Mouse (Mus musculus) myocyte (in vitro differentiated cells): ENCODE results near the gene Acot6. TPM values are rescaled to one million over a fixed set of nuclear protein-coding genes. Genes with fewer than 3 reads are reported as not detected.
A peak's percentile ranks its signal among the peaks of the same experiment; 100 is the strongest.
"Not testable (repeated sequence)": the region's sequence is repeated elsewhere in the genome, so short reads cannot be mapped to it uniquely, and the experiment has no call there.

Source experiments
- H3K27me3 ChIP-seq: one replicate; pipeline ENCODE4 v1.6.1; 2011; ENCODE audit not compliant: control insufficient read depth, insufficient read depth, insufficient read length
- H3K36me3 ChIP-seq: one replicate; pipeline ENCODE4 v1.6.1; 2011; ENCODE audit not compliant: control insufficient read depth, insufficient read depth
- H3K4me2 ChIP-seq: one replicate; pipeline ENCODE4 v1.6.1; 2011; ENCODE audit warnings: low read depth, control low read depth
- H3K4me3 ChIP-seq: one replicate; pipeline ENCODE4 v1.5.1; 2011; ENCODE audit warnings: mild to moderate bottlenecking, control low read depth, moderate library complexity
- H3K79me2 ChIP-seq: one replicate; pipeline ENCODE4 v1.6.1; 2011; ENCODE audit not compliant: control insufficient read depth, insufficient read depth
- H3ac ChIP-seq: one replicate; pipeline ENCODE4 v1.6.1; 2011; ENCODE audit not compliant: control insufficient read depth, insufficient read length
- CEBPB ChIP-seq: IDR thresholded peaks from 2 replicates; pipeline ENCODE4 v1.6.1; 2011; ENCODE audit warnings: mild to moderate bottlenecking, moderate library complexity; ENCODE audit not compliant: poor library complexity, insufficient read depth, severe bottlenecking
- E2F4 ChIP-seq: IDR thresholded peaks from one replicate; pipeline ENCODE4 v1.6.1; 2011; ENCODE audit warnings: mild to moderate bottlenecking, control low read depth, moderate library complexity; ENCODE audit not compliant: insufficient read depth
- MAX ChIP-seq: IDR thresholded peaks from one replicate; pipeline ENCODE4 v1.6.1; 2011; ENCODE audit warnings: low read depth, mild to moderate bottlenecking, control low read depth
- MYOD1 ChIP-seq, 3 experiments: IDR thresholded peaks; one replicate each; pipeline ENCODE4 v1.6.1; 2011; ENCODE audit warnings: control low read depth in 2 of 3, low read depth in 2 of 3, mild to moderate bottlenecking in 2 of 3, moderate library complexity in 1 of 3; ENCODE audit not compliant: insufficient read length in 2 of 3, control insufficient read depth in 1 of 3
- MYOG ChIP-seq, 3 experiments: IDR thresholded peaks; one replicate each; pipeline ENCODE4 v1.6.1; 2011; ENCODE audit warnings: control low read depth in 2 of 3, low read depth in 2 of 3, mild to moderate bottlenecking in 2 of 3; ENCODE audit not compliant: insufficient read length in 2 of 3, control insufficient read depth in 1 of 3, insufficient read depth in 1 of 3
- POLR2A ChIP-seq: IDR thresholded peaks from one replicate; pipeline ENCODE4 v1.6.1; 2011; ENCODE audit warnings: low read depth, mild to moderate bottlenecking, control low read depth, moderate library complexity; ENCODE audit not compliant: insufficient read length
- POLR2AphosphoS2 ChIP-seq: IDR thresholded peaks from one replicate; pipeline ENCODE4 v1.6.1; 2011; ENCODE audit warnings: low read depth, control low read depth; ENCODE audit not compliant: insufficient read length
- REST ChIP-seq: IDR thresholded peaks from one replicate; pipeline ENCODE4 v1.6.1; 2011; ENCODE audit warnings: mild to moderate bottlenecking, control low read depth, moderate library complexity; ENCODE audit not compliant: insufficient read depth, insufficient read length
- SRF ChIP-seq: IDR thresholded peaks from one replicate; pipeline ENCODE4 v1.6.1; 2011; ENCODE audit warnings: low read depth; ENCODE audit not compliant: control insufficient read depth, insufficient read length
- TCF12 ChIP-seq: IDR thresholded peaks from one replicate; pipeline ENCODE4 v1.6.1; 2011; ENCODE audit warnings: mild to moderate bottlenecking, control low read depth; ENCODE audit not compliant: poor library complexity, insufficient read depth, severe bottlenecking
- TCF3 ChIP-seq: IDR thresholded peaks from one replicate; pipeline ENCODE4 v1.6.1; 2011; ENCODE audit warnings: low read depth, control low read depth; ENCODE audit not compliant: insufficient read length
- USF1 ChIP-seq: IDR thresholded peaks from one replicate; pipeline ENCODE4 v1.6.1; 2011; ENCODE audit warnings: low read depth, mild to moderate bottlenecking, control low read depth, moderate library complexity
- polyA plus RNA-seq: library from polyadenylated mRNA; unstranded; fragments of >200 nt; fragmentation: generic; extraction: Trizol; gene quantifications from one replicate; pipeline ENCODE4 v1.2.1, GENCODE M21; 2012; ENCODE audit warnings: missing spikeins

Acot6 gene
- polyA plus RNA-seq: 1.2 TPM

DNA sequence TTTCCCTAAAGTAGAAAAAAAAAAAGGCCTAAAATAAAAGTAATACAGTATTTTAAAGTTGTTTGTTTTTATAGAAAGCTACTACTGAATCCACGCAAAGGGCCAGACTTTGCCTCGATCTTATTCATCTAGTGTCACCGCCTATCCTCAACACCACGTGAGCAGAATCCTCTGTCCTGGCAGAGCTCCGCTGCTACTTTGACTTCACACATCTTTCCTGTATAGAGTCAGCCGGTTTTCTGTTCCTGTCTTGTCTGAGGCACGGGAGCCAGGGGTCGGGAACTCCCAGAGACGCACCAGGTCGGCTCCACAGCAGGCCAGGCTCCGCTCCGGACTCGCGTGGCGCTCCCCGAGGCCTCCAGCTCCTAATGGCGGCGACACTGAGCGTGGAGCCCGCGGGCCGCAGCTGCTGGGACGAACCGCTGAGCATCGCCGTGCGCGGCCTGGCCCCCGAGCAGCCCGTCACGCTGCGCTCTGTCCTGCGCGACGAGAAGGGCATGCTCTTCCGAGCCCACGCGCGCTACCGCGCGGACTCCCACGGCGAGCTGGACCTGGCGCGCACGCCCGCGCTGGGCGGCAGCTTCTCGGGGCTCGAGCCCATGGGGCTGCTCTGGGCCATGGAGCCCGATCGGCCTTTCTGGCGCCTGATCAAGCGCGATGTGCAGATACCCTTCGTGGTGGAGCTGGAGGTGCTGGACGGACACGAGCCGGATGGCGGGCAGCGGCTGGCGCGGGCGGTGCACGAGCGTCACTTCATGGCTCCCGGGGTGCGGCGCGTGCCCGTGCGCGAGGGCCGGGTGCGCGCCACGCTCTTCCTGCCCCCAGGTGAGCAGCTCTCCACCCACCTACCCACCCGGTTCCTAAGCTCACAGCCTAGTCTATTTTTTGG is at the start of gene Acot6:
Gene Acot6 (plus strand): TSS at position 51 of the 889 bp plus-strand sequence.
- TF ChIP-seq MYOD1 (IDR thresholded peaks at IDR 0.05; ENCODE audit: control insufficient read depth in 1 of 3, insufficient read length in 2 of 3, low read depth in 2 of 3) (peak in 1 of 3 experiments; percentile 17), USF1 (peak; percentile 53)
- H3K36me3 ChIP-seq, H3K27me3 ChIP-seq, H3K79me2 ChIP-seq: not testable (repeated sequence)
- H3K4me2 ChIP-seq: peak within 1 kb of the TSS; percentile 61
- H3ac ChIP-seq: peak within 1 kb of the TSS; percentile 22
- H3K4me3 ChIP-seq: peak within 1 kb of the TSS; percentile 14

DNA sequence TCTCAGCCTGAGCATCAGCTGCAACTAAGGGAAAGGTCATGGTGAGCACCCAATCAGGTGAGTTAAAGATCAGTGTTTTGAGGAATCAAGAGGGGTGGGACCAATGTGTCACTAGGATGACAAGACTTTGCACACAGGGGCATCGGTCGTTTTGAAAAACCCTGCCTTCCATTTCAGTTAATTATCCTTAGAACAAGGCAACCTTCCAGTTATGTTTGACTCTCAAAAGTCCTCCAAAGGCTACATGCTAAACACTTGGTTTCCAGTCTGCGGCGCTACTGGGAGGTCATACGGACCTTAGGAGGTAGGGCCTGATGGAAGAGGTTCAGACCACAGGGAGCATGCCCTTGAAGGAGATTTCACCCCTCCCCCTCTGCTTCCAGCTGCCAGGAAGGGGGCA is 49.7 kb upstream of the Acot6 start:
- H3K27me3 ChIP-seq, H3K36me3 ChIP-seq, H3K4me3 ChIP-seq, H3K4me2 ChIP-seq, H3ac ChIP-seq, H3K79me2 ChIP-seq: not testable (repeated sequence)

DNA sequence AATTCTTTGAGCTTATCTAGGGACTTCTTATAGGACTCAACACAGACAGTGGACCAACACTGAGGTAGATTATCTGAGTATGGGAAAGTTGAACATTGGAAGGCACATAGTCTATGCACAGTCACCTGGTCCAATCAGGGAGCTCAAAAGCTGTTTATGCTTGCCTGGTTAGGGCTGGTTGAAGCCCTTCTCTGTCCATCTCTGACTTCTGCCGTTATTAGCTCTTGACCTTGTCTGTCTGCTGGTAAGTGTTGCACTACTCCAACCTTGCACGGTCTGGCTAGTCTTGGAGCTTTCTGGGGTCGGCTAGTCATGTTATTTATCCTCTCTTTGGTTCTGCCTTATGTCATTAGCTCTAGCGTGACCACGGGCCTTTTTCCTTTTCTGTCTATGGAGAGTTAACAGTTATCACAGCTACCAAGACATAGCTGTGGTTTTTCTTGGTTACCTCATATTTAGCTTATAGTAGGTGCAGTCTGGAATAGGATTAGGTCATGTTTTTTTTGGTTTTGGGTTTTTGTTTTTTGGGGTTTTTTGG is 48.4 kb upstream of the Acot6 start, which contains the start of gene Acot3:
Gene Acot3 (plus strand): TSS at position 208 of the 538 bp plus-strand sequence.
- Histone ChIP-seq H3K79me2 (no peaks in the 10 kb centered on the region), H3K36me3 (no peaks in the 10 kb centered on the region), H3K4me3 (no peak within 1 kb of the TSS), H3K4me2 (no peak within 1 kb of the TSS), H3ac (no peak within 1 kb of the TSS), H3K27me3 (no peaks in the 10 kb centered on the region)
- TF ChIP-seq MAX (no peak), USF1 (no peak), TCF3 (no peak)

DNA sequence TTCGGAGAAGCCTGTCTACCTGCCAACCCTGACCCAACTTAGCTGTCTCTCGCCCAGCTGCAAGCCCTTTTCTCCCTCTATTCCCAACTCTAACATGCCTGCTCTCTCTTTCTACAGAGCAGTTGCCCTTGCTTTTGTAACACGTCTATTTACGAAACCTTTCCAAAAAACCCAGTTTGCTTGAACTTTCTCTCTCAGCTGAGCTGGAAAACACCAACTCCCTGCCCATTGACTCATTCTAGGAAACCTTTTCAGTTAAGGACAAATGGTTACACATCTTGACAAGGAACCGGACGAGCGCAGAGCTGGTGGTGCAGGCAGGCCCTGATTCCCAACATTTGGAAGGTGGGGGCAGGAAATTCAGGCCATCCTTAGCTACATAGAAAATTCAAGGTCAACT is 47.8 kb upstream of the Acot6 start:
- Histone ChIP-seq H3K4me3 (no peak overlapping the region), H3ac (no peak overlapping the region), H3K4me2 (no peak overlapping the region), H3K27me3 (no peaks in the 10 kb centered on the region), H3K79me2 (no peaks in the 10 kb centered on the region), H3K36me3 (no peaks in the 10 kb centered on the region)
- TF ChIP-seq POLR2A: no peak
- no peak for TF ChIP-seq MYOD1 (IDR thresholded peaks at IDR 0.05; ENCODE audit: control insufficient read depth in 1 of 3, insufficient read length in 2 of 3, low read depth in 2 of 3)
- no peak for TF ChIP-seq USF1
- no peak for TF ChIP-seq E2F4
- TF ChIP-seq TCF12: no peak
- no peak for TF ChIP-seq REST
- no peak for TF ChIP-seq MAX
- no peak for TF ChIP-seq POLR2AphosphoS2
- TF ChIP-seq CEBPB: no peak
- TF ChIP-seq SRF: no peak

DNA sequence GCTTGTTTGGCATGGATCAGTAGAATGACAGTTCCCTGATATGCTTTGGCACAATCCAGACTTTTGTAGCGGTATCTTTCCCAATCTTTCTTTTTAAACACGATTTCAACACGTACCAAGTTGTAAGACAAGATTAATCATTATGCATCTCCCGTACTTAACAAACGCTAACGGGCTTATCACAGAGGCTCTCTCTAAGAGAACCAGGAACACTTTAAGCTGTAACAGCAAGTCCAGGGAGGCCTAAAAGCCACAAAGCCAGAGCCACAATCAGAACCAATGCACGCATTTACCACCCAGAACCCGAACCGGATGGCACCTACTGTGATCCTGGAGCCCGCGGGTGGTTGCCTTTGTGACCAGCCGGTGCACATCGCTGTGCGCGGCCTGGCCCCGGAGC is 47.3 kb upstream of the Acot6 start:
- Histone ChIP-seq H3K36me3 (no peaks in the 10 kb centered on the region), H3K4me3 (no peak overlapping the region), H3K79me2 (no peaks in the 10 kb centered on the region), H3K27me3 (no peaks in the 10 kb centered on the region), H3K4me2 (no peak overlapping the region), H3ac (no peak overlapping the region)
- TF ChIP-seq MYOG (IDR thresholded peaks at IDR 0.05; ENCODE audit: control insufficient read depth in 1 of 3, insufficient read depth in 1 of 3, insufficient read length in 2 of 3, low read depth in 2 of 3) (no peak), POLR2AphosphoS2 (no peak), REST (no peak), POLR2A (no peak), USF1 (no peak), SRF (no peak), MYOD1 (IDR thresholded peaks at IDR 0.05; ENCODE audit: control insufficient read depth in 1 of 3, insufficient read length in 2 of 3, low read depth in 2 of 3) (no peak), E2F4 (no peak), CEBPB (no peak), TCF3 (no peak), MAX (no peak), TCF12 (no peak)
